Mouse (Mus musculus): ENCODE measurements around the gene Sipa1.
A peak's percentile ranks its signal among the peaks of the same experiment; 100 is the strongest.

Sipa1 gene

GRCm38 (mm10) chr19:5646731-5647330 is 16.7 kb downstream of the Sipa1 start:
- no peak for DNase-seq (ENCODE audit: low read depth, low spot score)

- no peak for DNase-seq (ENCODE audit: low read depth, low spot score)
Measured at GRCm38 (mm10) chr19:5645280-5645679, 18.2 kb downstream of the Sipa1 start.

- DNase-seq (ENCODE audit: low read depth, low spot score) = no peak
Measured at GRCm38 (mm10) chr19:5641641-5642040, 21.9 kb downstream of the Sipa1 start.

GRCm38 (mm10) chr19:5641021-5641420 is 22.5 kb downstream of the Sipa1 start:
- DNase-seq (ENCODE audit: low read depth, low spot score) = no peak

GRCm38 (mm10) chr19:5640339-5640738 is 23.2 kb downstream of the Sipa1 start:
- no peak for DNase-seq (ENCODE audit: low read depth, low spot score)

GRCm38 (mm10) chr19:5638416-5639005 is 25.0 kb downstream of the Sipa1 start:
- no peak for DNase-seq (ENCODE audit: low read depth, low spot score)

- DNase-seq (ENCODE audit: low read depth, low spot score) = peak; percentile 77
Measured at GRCm38 (mm10) chr19:5637069-5638047, 26.1 kb downstream of the Sipa1 start, which contains the start of gene Rela. Rela (plus strand) TSS chr19:5637483.

- DNase-seq (ENCODE audit: low read depth, low spot score) = no peak
Measured at GRCm38 (mm10) chr19:5636571-5637041, 26.9 kb downstream of the Sipa1 start.

GRCm38 (mm10) chr19:5636036-5636570 is 27.4 kb downstream of the Sipa1 start:
- DNase-seq (ENCODE audit: low read depth, low spot score) = no peak

- no peak for DNase-seq (ENCODE audit: low read depth, low spot score)
Measured at GRCm38 (mm10) chr19:5632120-5632519, 31.4 kb downstream of the Sipa1 start.

- DNase-seq (ENCODE audit: low read depth, low spot score) = no peak
Measured at GRCm38 (mm10) chr19:5629907-5630306, 33.6 kb downstream of the Sipa1 start.

GRCm38 (mm10) chr19:5625311-5625710 is 38.2 kb downstream of the Sipa1 start:
- DNase-seq (ENCODE audit: low read depth, low spot score) = no peak

- no peak for DNase-seq (ENCODE audit: low read depth, low spot score)
Measured at GRCm38 (mm10) chr19:5621884-5622283, 41.6 kb downstream of the Sipa1 start.

GRCm38 (mm10) chr19:5620007-5620406 is 43.5 kb downstream of the Sipa1 start:
- no peak for DNase-seq (ENCODE audit: low read depth, low spot score)

- no peak for DNase-seq (ENCODE audit: low read depth, low spot score)
Measured at GRCm38 (mm10) chr19:5614953-5615352, 48.6 kb downstream of the Sipa1 start.

- DNase-seq (ENCODE audit: low read depth, low spot score) = no peak
Measured at GRCm38 (mm10) chr19:5612762-5613411, 50.6 kb downstream of the Sipa1 start.

GRCm38 (mm10) chr19:5611973-5612372 is 51.5 kb downstream of the Sipa1 start:
- no peak for DNase-seq (ENCODE audit: low read depth, low spot score)

- DNase-seq (ENCODE audit: low read depth, low spot score) = peak; percentile 92
Measured at GRCm38 (mm10) chr19:5609547-5610404, 53.7 kb downstream of the Sipa1 start, which contains the start of gene Kat5. Kat5 (minus strand) TSS chr19:5610237.

GRCm38 (mm10) chr19:5609171-5609546 is 54.3 kb downstream of the Sipa1 start:
- DNase-seq (ENCODE audit: low read depth, low spot score) = no peak

GRCm38 (mm10) chr19:5608707-5609106 is 54.8 kb downstream of the Sipa1 start:
- DNase-seq (ENCODE audit: low read depth, low spot score) = no peak

Measured in retina, postnatal 7 days (tissue).